Mouse (Mus musculus) effector memory CD4-positive, alpha-beta T cell, adult 7 months (primary cell): Measurements from ENCODE around the gene Zcchc17. TPM values are rescaled to one million over a fixed set of nuclear protein-coding genes. Genes with fewer than 3 reads are reported as not detected.

Experiments used
- polyA plus RNA-seq: library from polyadenylated mRNA; unstranded; fragments of 100-300 nt; shearing (Covaris generic); gene quantifications from one replicate; pipeline ENCODE4 v1.2.1, GENCODE M21; 2017

The Zcchc17 gene
- polyA plus RNA-seq = 45.4 TPM

DNA sequence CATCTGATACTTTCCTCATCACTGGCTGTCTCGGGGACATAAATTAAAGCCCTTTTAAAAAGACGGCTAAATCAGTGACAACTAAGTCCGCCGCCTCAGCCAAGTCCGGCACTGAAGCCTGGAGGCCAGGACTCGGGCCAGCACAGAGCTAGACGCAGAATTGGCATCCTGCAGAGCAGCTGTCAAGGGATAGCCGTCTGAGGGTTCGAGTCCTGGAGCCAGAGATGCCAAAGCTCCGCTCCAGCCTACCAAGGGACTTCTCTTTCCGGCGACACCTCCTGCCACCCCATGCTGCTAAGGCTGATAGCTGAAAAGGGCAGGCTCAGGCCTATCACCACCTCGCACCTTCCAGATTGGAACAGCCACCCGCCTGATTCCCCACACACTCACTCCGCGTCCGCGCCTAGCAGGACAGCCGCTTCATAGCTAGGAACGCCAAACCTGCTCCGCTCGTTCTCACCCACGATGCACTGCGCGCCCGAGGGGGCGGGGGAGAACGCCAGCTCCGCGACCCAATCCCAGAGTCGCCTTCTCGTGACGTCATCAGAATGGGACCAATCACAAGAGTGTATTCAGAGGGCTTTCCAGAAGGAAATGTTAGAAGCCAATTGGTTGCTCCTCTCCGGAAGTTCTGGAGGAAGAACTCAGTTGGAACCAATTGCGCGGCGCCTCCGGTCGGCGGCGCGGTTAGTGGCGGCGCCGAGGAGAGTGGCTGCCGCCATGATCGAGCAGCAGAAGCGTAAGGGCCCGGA lies at the start of gene Zcchc17, which contains the start of gene Snrnp40:
Gene Zcchc17, minus strand, starts transcription at position 458 of the 752 bp plus-strand sequence.
Gene Snrnp40, plus strand, starts transcription at position 647 of the 752 bp plus-strand sequence.

DNA sequence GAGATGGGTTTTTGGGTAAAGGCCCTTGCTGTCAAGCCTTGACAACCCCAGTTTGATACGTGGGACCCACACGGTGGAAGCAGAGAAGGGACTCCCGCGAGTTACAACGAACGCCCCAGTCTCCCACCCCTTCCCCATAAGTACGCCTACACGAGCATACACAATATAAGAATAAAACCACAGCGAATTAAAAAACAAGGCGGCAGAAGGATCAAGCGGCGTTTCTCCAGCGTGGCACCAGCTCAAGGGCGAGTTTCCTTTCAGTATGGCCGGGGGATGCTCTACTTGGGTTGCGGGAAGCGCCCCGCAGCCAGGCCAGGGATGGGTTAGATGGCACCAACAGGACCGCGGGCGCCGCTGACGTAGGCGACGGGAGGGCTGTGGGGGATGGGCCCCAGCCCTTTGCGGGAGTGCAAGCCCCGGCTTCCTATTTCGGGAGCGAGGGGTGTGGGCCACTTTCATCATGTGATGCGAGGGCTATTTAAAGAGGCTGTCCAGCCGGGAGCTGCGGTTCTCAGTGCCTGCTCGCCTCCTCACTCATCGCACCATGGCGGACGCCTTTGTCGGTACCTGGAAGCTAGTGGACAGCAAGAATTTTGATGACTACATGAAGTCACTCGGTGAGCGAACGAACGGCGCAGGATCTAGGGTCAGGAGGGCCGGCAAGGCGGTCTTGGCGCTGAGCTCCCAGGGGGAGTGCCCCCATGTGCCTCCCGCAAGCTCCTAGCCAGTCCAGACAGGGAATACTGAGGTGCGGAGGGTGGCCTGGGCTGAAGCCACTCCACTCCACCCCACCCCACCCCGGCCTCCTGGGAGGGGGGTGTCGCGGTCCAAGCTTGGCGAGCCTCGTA lies 51.3 kb downstream of the Zcchc17 start, which contains the start of the genes Fabp3 and Gm10570:
Gene Fabp3, plus strand, starts transcription at position 365 of the 851 bp plus-strand sequence.
Gene Gm10570, minus strand, starts transcription at position 444 of the 851 bp plus-strand sequence.

DNA sequence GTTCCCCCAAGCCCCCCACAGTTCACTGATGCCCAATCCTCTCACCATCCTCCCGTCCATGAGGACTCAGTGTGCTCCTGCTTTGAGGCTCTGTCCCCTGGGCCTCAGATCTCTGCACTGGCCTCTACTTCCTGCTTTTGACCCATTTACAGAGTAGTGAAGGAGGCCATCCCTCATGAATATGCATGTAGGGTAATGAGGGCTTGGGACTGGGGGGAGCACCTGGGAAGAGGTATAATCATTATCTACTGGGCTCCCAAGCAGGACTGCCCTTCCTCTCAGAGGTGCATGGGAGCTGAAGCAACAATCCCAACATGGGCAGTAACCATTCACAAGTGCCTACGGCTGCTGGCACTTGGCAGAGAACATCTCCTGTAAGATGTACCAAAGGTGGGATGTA lies 80.6 kb downstream of the Zcchc17 start, which contains the start of gene Serinc2:
Gene Serinc2, minus strand, starts transcription at position 101 of the 400 bp plus-strand sequence.

Other genes starting within 250 kb of the Zcchc17 start
- not detected for gene Hcrtr1, start 220.6 kb downstream of the Zcchc17 start, polyA plus RNA-seq
- gene Tinagl1, start 184.8 kb downstream of the Zcchc17 start, polyA plus RNA-seq = not detected
- not detected for gene Gm853, start 137.5 kb downstream of the Zcchc17 start, polyA plus RNA-seq
- gene Serinc2, start 80.7 kb downstream of the Zcchc17 start, polyA plus RNA-seq = not detected
- 0.90 TPM for gene Fabp3, start 51.3 kb downstream of the Zcchc17 start, polyA plus RNA-seq
- gene Gm10570, start 51.3 kb downstream of the Zcchc17 start, polyA plus RNA-seq = not detected
- gene Snrnp40, start 189 bp upstream of the Zcchc17 start, polyA plus RNA-seq = 81.0 TPM
- not detected for gene Nkain1, start 214.2 kb upstream of the Zcchc17 start, polyA plus RNA-seq